Comparison of ENCODE assay signal across 8 mouse cellular contexts in the genomic region with DNA sequence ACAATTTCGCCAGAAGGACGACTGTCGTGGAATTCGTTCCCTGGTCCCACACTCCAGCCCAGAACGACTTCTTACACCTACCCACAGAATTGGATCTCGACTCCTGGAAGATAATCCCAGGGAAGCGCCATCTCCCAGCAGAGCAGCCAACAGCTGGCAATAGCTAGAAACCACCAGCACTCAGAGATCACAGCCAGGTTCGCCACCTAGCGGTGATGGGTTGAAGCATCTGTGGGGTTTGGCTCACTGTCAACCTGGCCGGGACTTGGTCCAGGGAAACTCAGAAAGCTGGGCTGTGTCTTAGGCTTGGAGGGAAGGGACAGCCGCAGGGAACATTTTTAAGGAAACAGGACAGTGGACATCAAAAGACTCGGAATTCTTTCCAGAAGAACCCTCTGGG. TPM values are rescaled to one million over a fixed set of nuclear protein-coding genes. Genes with fewer than 3 reads are reported as not detected.
DNase-seq lines count a peak whose midpoint lies in the region; ATAC-seq lines count a peak whose summit lies in the region.

No protein-coding gene starts in this region.

- WGBS in intestine, embryonic 15.5 days = 3% methylated on average over 12 of the region's 12 CpGs

- ATAC-seq in intestine, embryonic 15.5 days = peak; percentile 82

- H3K9me3 ChIP-seq in intestine, embryonic 15.5 days = no peaks in the 10 kb centered on the region

- no peaks in the 10 kb centered on the region for H3K27me3 ChIP-seq in intestine, embryonic 15.5 days (replicated peaks)

- intact Hi-C loops in left cerebral cortex, postnatal 14 days (cut with DNase I) = loop anchor here (5.0 kb wide), 1 partner anchor 78 kb away; no protein-coding TSS in a partner anchor

- peak overlapping the region; percentile 44 for H3K4me2 ChIP-seq in intestine, embryonic 15.5 days (replicated peaks)

- H3K9ac ChIP-seq in intestine, embryonic 15.5 days = no peak overlapping the region

- H3K4me1 ChIP-seq in intestine, embryonic 15.5 days (replicated peaks) = peaks cover 4% of the 10 kb centered on the region; the same call in 1 of the 2 replicates

- H3K4me3 ChIP-seq in intestine, embryonic 15.5 days (replicated peaks) = peak overlapping the region; percentile 13

- H3K36me3 ChIP-seq in intestine, embryonic 15.5 days = no peaks in the 10 kb centered on the region

- no peak overlapping the region for H3K27ac ChIP-seq in intestine, embryonic 15.5 days

- peak; percentile 94 for DNase-seq in adrenal gland, adult 18-20 months (ENCODE audit: low spot score in 2 of 2)
- DNase-seq in embryo, embryonic 10.5 days (ENCODE audit: low spot score) = peak; percentile 93
- peak; percentile 91 for DNase-seq in gastrocnemius, postnatal 25 days
- DNase-seq in left cerebral cortex, postnatal 14 days (ENCODE audit: low spot score in 2 of 2) = peak; percentile 96
- peak; percentile 91 for DNase-seq in mesoderm, embryonic 11.5 days (ENCODE audit: low read depth, low spot score)
- DNase-seq in right cerebral cortex, postnatal 25 days = peak; percentile 94
- peak; percentile 91 to 92 for DNase-seq in urinary bladder, postnatal 36 days (ENCODE audit: low spot score in 2 of 2)

RNA-seq across cellular contexts. Expression of a gene that starts 19.3 kb away (rescaled TPM):
- total RNA-seq in adrenal gland, adult 18-20 months (2021) = not detected
- under 1 TPM; 0.38 to 0.72 TPM for total RNA-seq in gastrocnemius, postnatal 25 days (2021)
- 17.7 and 19.9 TPM in 2 replicates for polyA plus RNA-seq in intestine, embryonic 15.5 days (2015; fragmentation: Nextera tagmentation; extraction: Ambion mirVana)
- 1 to 10 TPM; 4.0 to 6.6 TPM for total RNA-seq in left cerebral cortex, postnatal 14 days (2021)

RNA-seq across cellular contexts. Expression of a gene that starts 32.9 kb away (rescaled TPM):
- 100 to 1,000 TPM; 393 to 425 TPM for total RNA-seq in adrenal gland, adult 18-20 months (2021)
- total RNA-seq in gastrocnemius, postnatal 25 days (2021) = 100 to 1,000 TPM; 133 to 143 TPM
- polyA plus RNA-seq in intestine, embryonic 15.5 days (2015; fragmentation: Nextera tagmentation; extraction: Ambion mirVana) = 574 and 692 TPM in 2 replicates
- total RNA-seq in left cerebral cortex, postnatal 14 days (2021) = 100 to 1,000 TPM; 237 to 261 TPM
